Mouse (Mus musculus): ENCODE results near the gene Rpl6. TPM values are rescaled to one million over a fixed set of nuclear protein-coding genes. Genes with fewer than 3 reads are reported as not detected.

Rpl6 gene
- total and polyA plus RNA-seq, 2 experiments from 2014 or later: 343 to 359 TPM

DNA sequence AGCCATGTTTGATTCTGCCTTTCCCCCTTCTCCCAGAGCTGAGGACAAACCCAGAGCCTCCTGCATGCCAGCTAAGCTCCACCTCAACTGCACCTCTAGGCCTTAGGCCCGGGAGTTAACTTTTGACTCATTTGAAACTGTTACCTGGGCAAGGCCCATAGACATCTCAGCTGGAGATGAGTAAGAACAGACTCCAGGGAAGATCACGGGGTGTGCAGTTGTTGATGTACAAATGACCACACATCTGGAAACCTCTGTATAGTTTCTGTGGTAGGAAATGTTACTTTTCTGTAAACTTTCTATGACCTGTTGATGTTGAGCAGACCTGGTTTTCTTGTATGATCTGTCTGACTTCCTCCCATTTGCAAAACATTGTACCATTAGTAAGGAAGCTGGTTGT is 24.9 kb downstream of the Rpl6 start:
- ATAC-seq (no peak), DNase-seq (ENCODE audit: low spot score) (no peak)

DNA sequence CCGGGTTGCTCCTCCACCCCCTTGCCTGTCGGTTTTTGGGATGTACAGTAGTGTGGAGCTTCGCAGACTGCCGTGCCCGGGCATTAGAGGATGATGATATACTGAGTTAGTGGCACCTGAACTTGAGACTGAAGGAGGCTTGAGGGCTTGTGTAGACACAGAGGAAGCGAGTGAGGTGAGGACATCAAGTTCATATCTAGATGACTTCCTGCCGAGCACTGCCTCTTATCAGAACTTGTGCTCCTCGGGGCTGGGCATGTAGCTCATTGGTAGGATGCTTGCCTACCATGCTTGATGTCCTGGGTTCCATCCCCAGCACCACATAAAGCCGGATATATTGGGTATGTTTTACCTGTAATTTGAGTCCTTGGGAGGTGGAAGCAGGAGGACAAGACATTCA is 26.5 kb downstream of the Rpl6 start:
- H3K4me1 ChIP-seq (ENCODE audit: insufficient read depth, low read length): no peaks in the 10 kb centered on the region
- no peaks in the 10 kb centered on the region for H3K36me3 ChIP-seq (ENCODE audit: insufficient read depth, low read length)
- 96% methylated on average over 9 of the region's 9 CpGs for WGBS
- no peak overlapping the region for H3K4me3 ChIP-seq (ENCODE audit: low read length)
- H3K9ac ChIP-seq (replicated peaks; ENCODE audit: low read length): no peak overlapping the region
- no peak for DNase-seq (ENCODE audit: low spot score)
- H3K27ac ChIP-seq: no peak overlapping the region
- H3K9me3 ChIP-seq (ENCODE audit: low read length): no peaks in the 10 kb centered on the region
- H3K4me2 ChIP-seq (ENCODE audit: low read depth, low read length): no peak overlapping the region
- ATAC-seq: no peak
- H3K27me3 ChIP-seq (ENCODE audit: insufficient read depth, low read length): no peaks in the 10 kb centered on the region
- TF ChIP-seq CTCF (IDR thresholded peaks at IDR 0.05; ENCODE audit: low read depth): no peak

More for the DNA sequence above, 24.9 kb downstream of the Rpl6 start:
- H3K9me3 ChIP-seq (ENCODE audit: low read length): no peaks in the 10 kb centered on the region
- no peaks in the 10 kb centered on the region for H3K36me3 ChIP-seq (ENCODE audit: insufficient read depth, low read length)
- no peak overlapping the region for H3K4me3 ChIP-seq (ENCODE audit: low read length)
- WGBS: 98% methylated on average over 2 of the region's 2 CpGs
- no peaks in the 10 kb centered on the region for H3K4me1 ChIP-seq (ENCODE audit: insufficient read depth, low read length)
- H3K4me2 ChIP-seq (ENCODE audit: low read depth, low read length): no peak overlapping the region
- TF ChIP-seq CTCF (IDR thresholded peaks at IDR 0.05; ENCODE audit: low read depth): no peak
- no peaks in the 10 kb centered on the region for H3K27me3 ChIP-seq (ENCODE audit: insufficient read depth, low read length)
- H3K27ac ChIP-seq: no peak overlapping the region
- no peak overlapping the region for H3K9ac ChIP-seq (replicated peaks; ENCODE audit: low read length)

- 95% methylated on average over 1 of the region's 1 CpGs for WGBS
- DNase-seq (ENCODE audit: low spot score): no peak
Measured at GRCm38 (mm10) chr5:121232789-121233188, 28.5 kb downstream of the Rpl6 start.

GRCm38 (mm10) chr5:121233726-121234125 is 29.4 kb downstream of the Rpl6 start:
- Histone ChIP-seq H3K4me2 (ENCODE audit: low read depth, low read length) (no peak overlapping the region), H3K27me3 (ENCODE audit: insufficient read depth, low read length) (no peaks in the 10 kb centered on the region), H3K9ac (replicated peaks; ENCODE audit: low read length) (no peak overlapping the region), H3K4me1 (ENCODE audit: insufficient read depth, low read length) (no peaks in the 10 kb centered on the region), H3K4me3 (ENCODE audit: low read length) (no peak overlapping the region), H3K27ac (no peak overlapping the region), H3K36me3 (ENCODE audit: insufficient read depth, low read length) (no peaks in the 10 kb centered on the region), H3K9me3 (ENCODE audit: low read length) (no peaks in the 10 kb centered on the region)
- 86% methylated on average over 2 of the region's 2 CpGs for WGBS
- no peak for ATAC-seq
- TF ChIP-seq CTCF (IDR thresholded peaks at IDR 0.05; ENCODE audit: low read depth): no peak
- DNase-seq (ENCODE audit: low spot score): no peak

More at GRCm38 (mm10) chr5:121232789-121233188, 28.5 kb downstream of the Rpl6 start:
- H3K36me3 ChIP-seq (ENCODE audit: insufficient read depth, low read length): no peaks in the 10 kb centered on the region
- ATAC-seq: no peak
- H3K27ac ChIP-seq: no peak overlapping the region
- TF ChIP-seq CTCF (IDR thresholded peaks at IDR 0.05; ENCODE audit: low read depth): no peak
- no peak overlapping the region for H3K4me2 ChIP-seq (ENCODE audit: low read depth, low read length)
- no peak overlapping the region for H3K4me3 ChIP-seq (ENCODE audit: low read length)
- H3K27me3 ChIP-seq (ENCODE audit: insufficient read depth, low read length): no peaks in the 10 kb centered on the region
- no peaks in the 10 kb centered on the region for H3K9me3 ChIP-seq (ENCODE audit: low read length)
- H3K4me1 ChIP-seq (ENCODE audit: insufficient read depth, low read length): no peaks in the 10 kb centered on the region
- no peak overlapping the region for H3K9ac ChIP-seq (replicated peaks; ENCODE audit: low read length)

GRCm38 (mm10) chr5:121236171-121236570 is 31.9 kb downstream of the Rpl6 start:
- Histone ChIP-seq H3K4me1 (ENCODE audit: insufficient read depth, low read length) (no peaks in the 10 kb centered on the region), H3K36me3 (ENCODE audit: insufficient read depth, low read length) (no peaks in the 10 kb centered on the region), H3K27ac (no peak overlapping the region), H3K9ac (replicated peaks; ENCODE audit: low read length) (no peak overlapping the region), H3K9me3 (ENCODE audit: low read length) (no peaks in the 10 kb centered on the region), H3K4me3 (ENCODE audit: low read length) (no peak overlapping the region), H3K27me3 (ENCODE audit: insufficient read depth, low read length) (no peaks in the 10 kb centered on the region), H3K4me2 (ENCODE audit: low read depth, low read length) (no peak overlapping the region)
- no peak for DNase-seq (ENCODE audit: low spot score)
- no peak for ATAC-seq
- no peak for TF ChIP-seq CTCF (IDR thresholded peaks at IDR 0.05; ENCODE audit: low read depth)
- 72% methylated on average over 5 of the region's 5 CpGs for WGBS

- Histone ChIP-seq H3K36me3 (ENCODE audit: insufficient read depth, low read length) (no peaks in the 10 kb centered on the region), H3K9ac (replicated peaks; ENCODE audit: low read length) (no peak overlapping the region), H3K27me3 (ENCODE audit: insufficient read depth, low read length) (no peaks in the 10 kb centered on the region), H3K9me3 (ENCODE audit: low read length) (no peaks in the 10 kb centered on the region), H3K4me1 (ENCODE audit: insufficient read depth, low read length) (no peaks in the 10 kb centered on the region), H3K27ac (no peak overlapping the region), H3K4me3 (ENCODE audit: low read length) (no peak overlapping the region), H3K4me2 (ENCODE audit: low read depth, low read length) (no peak overlapping the region)
- ATAC-seq: no peak
- 69% methylated on average over 2 of the region's 2 CpGs for WGBS
- no peak for DNase-seq (ENCODE audit: low spot score)
- TF ChIP-seq CTCF (IDR thresholded peaks at IDR 0.05; ENCODE audit: low read depth): no peak
Measured at GRCm38 (mm10) chr5:121238208-121238607, 33.9 kb downstream of the Rpl6 start.

- Histone ChIP-seq H3K9ac (replicated peaks; ENCODE audit: low read length) (no peak overlapping the region; the same call in 1 of the 2 replicates), H3K4me1 (ENCODE audit: insufficient read depth, low read length) (no peaks in the 10 kb centered on the region), H3K4me3 (ENCODE audit: low read length) (no peak overlapping the region), H3K9me3 (ENCODE audit: low read length) (no peaks in the 10 kb centered on the region), H3K27me3 (ENCODE audit: insufficient read depth, low read length) (no peaks in the 10 kb centered on the region), H3K27ac (no peak overlapping the region), H3K36me3 (ENCODE audit: insufficient read depth, low read length) (no peaks in the 10 kb centered on the region), H3K4me2 (ENCODE audit: low read depth, low read length) (no peak overlapping the region)
- no peak for TF ChIP-seq CTCF (IDR thresholded peaks at IDR 0.05; ENCODE audit: low read depth)
- DNase-seq (ENCODE audit: low spot score): peak; percentile 30
- 61% methylated on average over 5 of the region's 5 CpGs for WGBS
- ATAC-seq: no peak
Measured at GRCm38 (mm10) chr5:121239846-121240245, 35.6 kb downstream of the Rpl6 start.
